8 mouse cellular contexts compared by ENCODE assay signal in genomic region chr1:176834880-176835279, GRCm38 (mm10). TPM values are rescaled to one million over a fixed set of nuclear protein-coding genes. Genes with fewer than 3 reads are reported as not detected.
A peak's percentile ranks its signal among the peaks of the same experiment; 100 is the strongest.
DNase-seq lines count a peak whose midpoint lies in the region; ATAC-seq and TF ChIP-seq lines count a peak whose summit lies in the region.

No protein-coding gene starts in this region.

- H3K9me3 ChIP-seq in hindbrain, embryonic 13.5 days: no peaks in the 10 kb centered on the region
- H3K9me3 ChIP-seq in hindbrain, postnatal 0 days (ENCODE audit: low read length): no peaks in the 10 kb centered on the region
- H3K9me3 ChIP-seq in forebrain, embryonic 14.5 days (replicated peaks; ENCODE audit: control insufficient read depth, low read length): no peaks in the 10 kb centered on the region
- no peaks in the 10 kb centered on the region for H3K9me3 ChIP-seq in midbrain, embryonic 13.5 days

- H3K4me1 ChIP-seq in hindbrain, embryonic 13.5 days (replicated peaks): peaks cover 8% of the 10 kb centered on the region
- H3K4me1 ChIP-seq in hindbrain, postnatal 0 days (ENCODE audit: insufficient read depth, low read length): no peaks in the 10 kb centered on the region
- H3K4me1 ChIP-seq in bone marrow, adult 2 months (ENCODE audit: control insufficient read depth, insufficient read depth, low read length): no peaks in the 10 kb centered on the region; the same call in 1 of the 2 replicates
- 0 out of 2 replicates have a peak, but pooled peaks cover 4% of the 10 kb centered on the region for H3K4me1 ChIP-seq in forebrain, embryonic 14.5 days (ENCODE audit: control insufficient read depth, insufficient read depth, low read length)
- H3K4me1 ChIP-seq in midbrain, embryonic 13.5 days (replicated peaks): peaks cover 8% of the 10 kb centered on the region

- H3K4me3 ChIP-seq in hindbrain, embryonic 13.5 days: no peak overlapping the region
- no peak overlapping the region for H3K4me3 ChIP-seq in hindbrain, postnatal 0 days (ENCODE audit: low read length)
- H3K4me3 ChIP-seq in bone marrow, adult 2 months (replicated peaks; ENCODE audit: control insufficient read depth, low read depth, low read length): peak overlapping the region; percentile 73
- H3K4me3 ChIP-seq in forebrain, embryonic 14.5 days (ENCODE audit: low read depth, low read length): no peak overlapping the region
- no peak overlapping the region; the same call in 1 of the 2 replicates for H3K4me3 ChIP-seq in midbrain, embryonic 13.5 days (replicated peaks)

- no peak overlapping the region for H3K27ac ChIP-seq in hindbrain, embryonic 13.5 days
- H3K27ac ChIP-seq in hindbrain, postnatal 0 days: no peak overlapping the region
- H3K27ac ChIP-seq in bone marrow, adult 2 months (ENCODE audit: control insufficient read depth, insufficient read depth, low read depth, low read length, poor library complexity): peak overlapping the region; percentile 0; the same call in 1 of the 2 replicates
- H3K27ac ChIP-seq in forebrain, embryonic 14.5 days (ENCODE audit: low read depth, low read length): no peak overlapping the region
- H3K27ac ChIP-seq in midbrain, embryonic 13.5 days: no peak overlapping the region

- DNase-seq in hindbrain, postnatal 0 days (ENCODE audit: low spot score): no peak
- DNase-seq in forebrain, embryonic 14.5 days (ENCODE audit: low spot score): no peak
- DNase-seq in frontal cortex, postnatal 10 days (ENCODE audit: low spot score in 2 of 2): no peak
- no peak for DNase-seq in layer of hippocampus, adult 9-10 months (ENCODE audit: low spot score)

- WGBS in hindbrain, embryonic 13.5 days: 53% methylated on average over 6 of the region's 6 CpGs
- WGBS in hindbrain, postnatal 0 days: 51% methylated on average over 6 of the region's 6 CpGs
- WGBS in bone marrow, adult 2 months: 56% methylated on average over 6 of the region's 6 CpGs
- WGBS in forebrain, embryonic 14.5 days: 47% methylated on average over 6 of the region's 6 CpGs
- 61% methylated on average over 6 of the region's 6 CpGs for WGBS in midbrain, embryonic 13.5 days

- H3K27me3 ChIP-seq in hindbrain, embryonic 13.5 days: peaks cover 20% of the 10 kb centered on the region; the same call in 1 of the 2 replicates
- H3K27me3 ChIP-seq in hindbrain, postnatal 0 days (ENCODE audit: insufficient read depth, low read length): no peaks in the 10 kb centered on the region
- H3K27me3 ChIP-seq in forebrain, embryonic 14.5 days (replicated peaks; ENCODE audit: control insufficient read depth, insufficient read depth, low read length): no peaks in the 10 kb centered on the region
- H3K27me3 ChIP-seq in midbrain, embryonic 13.5 days: peaks cover 12% of the 10 kb centered on the region

- H3K36me3 ChIP-seq in hindbrain, embryonic 13.5 days: peaks cover 5% of the 10 kb centered on the region
- H3K36me3 ChIP-seq in hindbrain, postnatal 0 days (ENCODE audit: insufficient read depth, low read length): no peaks in the 10 kb centered on the region
- 0 out of 2 replicates have a peak, but pooled peaks cover 3% of the 10 kb centered on the region for H3K36me3 ChIP-seq in forebrain, embryonic 14.5 days (ENCODE audit: control insufficient read depth, insufficient read depth, low read length)
- H3K36me3 ChIP-seq in midbrain, embryonic 13.5 days: peaks cover 7% of the 10 kb centered on the region; the same call in 1 of the 2 replicates

- H3K9ac ChIP-seq in hindbrain, embryonic 13.5 days: no peak overlapping the region
- no peak overlapping the region for H3K9ac ChIP-seq in hindbrain, postnatal 0 days (replicated peaks; ENCODE audit: low read length)
- H3K9ac ChIP-seq in forebrain, embryonic 14.5 days (ENCODE audit: low read length): no peak overlapping the region
- no peak overlapping the region for H3K9ac ChIP-seq in midbrain, embryonic 13.5 days (replicated peaks)

- no peak for TF ChIP-seq CTCF in hindbrain, postnatal 0 days (IDR thresholded peaks at IDR 0.05; ENCODE audit: low read depth)
- TF ChIP-seq CTCF in bone marrow, adult 2 months (IDR thresholded peaks at IDR 0.05; ENCODE audit: control insufficient read depth, insufficient read depth, low read length): no peak

- no peak for ATAC-seq in hindbrain, embryonic 13.5 days (ENCODE audit: low FRiP score)
- ATAC-seq in hindbrain, postnatal 0 days: no peak
- peak; percentile 32; the same call in 1 of the 2 replicates for ATAC-seq in forebrain, embryonic 14.5 days
- 0 out of 2 replicates have a peak, but pooled peaks have one; percentile 17 for ATAC-seq in midbrain, embryonic 13.5 days
- no peak for ATAC-seq in granulocyte monocyte progenitor cell, adult 5-6 weeks (replicated peaks; ENCODE audit: poor library complexity, severe bottlenecking)

- TF ChIP-seq POLR2A in bone marrow, adult 2 months (IDR thresholded peaks at IDR 0.05; ENCODE audit: borderline replicate concordance, control insufficient read depth, low read depth, low read length): no peak

- H3K4me2 ChIP-seq in hindbrain, embryonic 13.5 days: peak overlapping the region; percentile 64; the same call in 1 of the 2 replicates
- H3K4me2 ChIP-seq in hindbrain, postnatal 0 days (ENCODE audit: low read depth, low read length): no peak overlapping the region; the same call in 1 of the 2 replicates
- no peak overlapping the region for H3K4me2 ChIP-seq in forebrain, embryonic 14.5 days (ENCODE audit: low read length)
- H3K4me2 ChIP-seq in midbrain, embryonic 13.5 days (replicated peaks): peak overlapping the region; percentile 75; the same call in 1 of the 2 replicates

RNA-seq across cellular contexts. Expression of gene Sdccag8, which starts 20.4 kb away (rescaled TPM):
- 25.7 and 26.5 TPM in 2 replicates for polyA plus RNA-seq in hindbrain, embryonic 13.5 days (2015; fragmentation: Nextera tagmentation; extraction: Ambion mirVana)
- 7.7 and 10.1 TPM in 2 replicates for total RNA-seq in hindbrain, postnatal 0 days (2014; rRNA removed)
- 23.1 and 26.3 TPM in 2 replicates for polyA plus RNA-seq in hindbrain, postnatal 0 days (2015; fragmentation: Nextera tagmentation; extraction: Ambion mirVana)
- 3.8 and 9.2 TPM in 2 replicates for polyA plus RNA-seq in bone marrow, adult 2 months (2011; ENCODE audit: insufficient read depth, insufficient read length, low replicate concordance, missing spikeins)
- polyA plus RNA-seq in forebrain, embryonic 14.5 days (2014; fragmentation: Nextera tagmentation; extraction: Ambion mirVana): 28.1 and 31.5 TPM in 2 replicates
- polyA plus RNA-seq in midbrain, embryonic 13.5 days (2015; fragmentation: Nextera tagmentation; extraction: Ambion mirVana): 24.2 and 28.5 TPM in 2 replicates
- 10.5 and 15.8 TPM in 2 replicates for total RNA-seq in granulocyte monocyte progenitor cell, adult 5-6 weeks (2014; fragmentation: Nextera tagmentation)
- total RNA-seq in granulocyte monocyte progenitor cell, adult 5-6 weeks (2017): 20.6 and 23.4 TPM in 2 replicates

RNA-seq across cellular contexts. Expression of gene Cep170, which starts 21.0 kb away (rescaled TPM):
- 122 and 128 TPM in 2 replicates for polyA plus RNA-seq in hindbrain, embryonic 13.5 days (2015; fragmentation: Nextera tagmentation; extraction: Ambion mirVana)
- total RNA-seq in hindbrain, postnatal 0 days (2014; rRNA removed): 132 and 137 TPM in 2 replicates
- polyA plus RNA-seq in hindbrain, postnatal 0 days (2015; fragmentation: Nextera tagmentation; extraction: Ambion mirVana): 78.9 and 86.1 TPM in 2 replicates
- 6.3 and 12.1 TPM in 2 replicates for polyA plus RNA-seq in bone marrow, adult 2 months (2011; ENCODE audit: insufficient read depth, insufficient read length, low replicate concordance, missing spikeins)
- polyA plus RNA-seq in forebrain, embryonic 14.5 days (2014; fragmentation: Nextera tagmentation; extraction: Ambion mirVana): 107 and 164 TPM in 2 replicates
- 124 and 140 TPM in 2 replicates for polyA plus RNA-seq in midbrain, embryonic 13.5 days (2015; fragmentation: Nextera tagmentation; extraction: Ambion mirVana)
- 39.6 and 41.9 TPM in 2 replicates for total RNA-seq in granulocyte monocyte progenitor cell, adult 5-6 weeks (2014; fragmentation: Nextera tagmentation)
- total RNA-seq in granulocyte monocyte progenitor cell, adult 5-6 weeks (2017): 33.1 and 40.9 TPM in 2 replicates

Comparison
In these comparisons a context has a peak if more than half of its experiments do, and no peak if none do; other contexts are left out.
1. H3K4me2 ChIP-seq: peak in hindbrain, embryonic 13.5 days (single experiment) and midbrain, embryonic 13.5 days (single experiment); none in hindbrain, postnatal 0 days (single experiment) and forebrain, embryonic 14.5 days (single experiment).
2. ATAC-seq: peak in forebrain, embryonic 14.5 days (single experiment) and midbrain, embryonic 13.5 days (single experiment); none in hindbrain, embryonic 13.5 days (single experiment), hindbrain, postnatal 0 days (single experiment) and granulocyte monocyte progenitor cell, adult 5-6 weeks (single experiment).